Mouse (Mus musculus): ENCODE results near the gene Ankle2. TPM values are rescaled to one million over a fixed set of nuclear protein-coding genes. Genes with fewer than 3 reads are reported as not detected.

Gene Ankle2
- 29.5 and 36.6 TPM in 2 replicates for polyA plus RNA-seq (2012; ENCODE audit: insufficient read depth, insufficient read length, missing spikeins)

GRCm38 (mm10) chr5:110230780-110231461 lies at the start of gene Ankle2:
Ankle2 (plus strand) TSS chr5:110231004.
- Histone ChIP-seq H3K27ac (ENCODE audit: insufficient read depth, low read depth, low read length) (peak within 1 kb of the TSS; percentile 84), H3K4me1 (ENCODE audit: control insufficient read depth, insufficient read depth, low read length) (peaks cover 4% of the 10 kb centered on the region), H3K4me3 (ENCODE audit: insufficient read depth, low read length) (peak within 1 kb of the TSS; percentile 71)
- TF ChIP-seq POLR2A (IDR thresholded peaks at IDR 0.05; ENCODE audit: borderline replicate concordance, low read depth, low read length) (no peak; the same call in 1 of the 2 replicates), CTCF (IDR thresholded peaks at IDR 0.05; ENCODE audit: low read depth, low read length) (no peak)

GRCm38 (mm10) chr5:110181716-110182115 lies 49.1 kb upstream of the Ankle2 start:
- TF ChIP-seq CTCF (IDR thresholded peaks at IDR 0.05; ENCODE audit: low read depth, low read length) = no peak
- TF ChIP-seq POLR2A (IDR thresholded peaks at IDR 0.05; ENCODE audit: borderline replicate concordance, low read depth, low read length) = no peak
- Histone ChIP-seq H3K27ac (ENCODE audit: insufficient read depth, low read depth, low read length) (no peak overlapping the region), H3K4me1 (ENCODE audit: control insufficient read depth, insufficient read depth, low read length) (peaks cover 19% of the 10 kb centered on the region), H3K4me3 (ENCODE audit: insufficient read depth, low read length) (no peak overlapping the region)

- no peaks in the 10 kb centered on the region for H3K4me1 ChIP-seq (ENCODE audit: control insufficient read depth, insufficient read depth, low read length)
- H3K4me3 ChIP-seq (ENCODE audit: insufficient read depth, low read length) = no peak overlapping the region
- no peak; the same call in 1 of the 2 replicates for TF ChIP-seq CTCF (IDR thresholded peaks at IDR 0.05; ENCODE audit: low read depth, low read length)
- no peak for TF ChIP-seq POLR2A (IDR thresholded peaks at IDR 0.05; ENCODE audit: borderline replicate concordance, low read depth, low read length)
- no peak overlapping the region for H3K27ac ChIP-seq (ENCODE audit: insufficient read depth, low read depth, low read length)
These were observed 27.5 kb upstream of the Ankle2 start for GRCm38 (mm10) chr5:110203164-110203895.

DNA sequence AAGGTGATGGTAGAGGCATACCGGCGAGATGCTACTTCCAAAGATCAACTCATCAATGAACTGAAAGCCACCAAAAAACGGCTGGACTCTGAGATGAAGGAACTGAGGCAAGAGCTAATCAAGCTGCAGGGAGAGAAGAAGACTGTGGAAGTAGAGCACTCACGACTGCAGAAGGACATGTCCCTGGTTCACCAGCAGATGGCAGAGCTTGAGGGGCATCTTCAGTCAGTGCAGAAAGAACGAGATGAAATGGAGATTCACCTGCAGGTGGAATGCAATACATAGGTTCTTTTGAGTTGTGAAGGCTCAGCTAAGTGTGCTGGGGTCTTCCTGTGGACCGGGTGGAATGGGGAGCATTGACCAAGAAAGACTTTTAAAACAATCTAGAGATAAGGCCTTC lies 26.0 kb upstream of the Ankle2 start:
- no peak overlapping the region for H3K4me3 ChIP-seq (ENCODE audit: insufficient read depth, low read length)
- H3K27ac ChIP-seq (ENCODE audit: insufficient read depth, low read depth, low read length) = no peak overlapping the region
- no peak for TF ChIP-seq CTCF (IDR thresholded peaks at IDR 0.05; ENCODE audit: low read depth, low read length)
- no peak for TF ChIP-seq POLR2A (IDR thresholded peaks at IDR 0.05; ENCODE audit: borderline replicate concordance, low read depth, low read length)
- H3K4me1 ChIP-seq (ENCODE audit: control insufficient read depth, insufficient read depth, low read length) = no peaks in the 10 kb centered on the region

GRCm38 (mm10) chr5:110211312-110211711 lies 19.5 kb upstream of the Ankle2 start:
- Histone ChIP-seq H3K4me3 (ENCODE audit: insufficient read depth, low read length) (no peak overlapping the region), H3K27ac (ENCODE audit: insufficient read depth, low read depth, low read length) (peak overlapping the region; percentile 66), H3K4me1 (ENCODE audit: control insufficient read depth, insufficient read depth, low read length) (peaks cover 14% of the 10 kb centered on the region)
- TF ChIP-seq CTCF (IDR thresholded peaks at IDR 0.05; ENCODE audit: low read depth, low read length) (no peak), POLR2A (IDR thresholded peaks at IDR 0.05; ENCODE audit: borderline replicate concordance, low read depth, low read length) (no peak)

- no peak for TF ChIP-seq CTCF (IDR thresholded peaks at IDR 0.05; ENCODE audit: low read depth, low read length)
- TF ChIP-seq POLR2A (IDR thresholded peaks at IDR 0.05; ENCODE audit: borderline replicate concordance, low read depth, low read length) = no peak
- H3K4me3 ChIP-seq (ENCODE audit: insufficient read depth, low read length) = no peak overlapping the region
- H3K27ac ChIP-seq (ENCODE audit: insufficient read depth, low read depth, low read length) = no peak overlapping the region
- H3K4me1 ChIP-seq (ENCODE audit: control insufficient read depth, insufficient read depth, low read length) = peaks cover 5% of the 10 kb centered on the region
These were observed 14.0 kb upstream of the Ankle2 start for GRCm38 (mm10) chr5:110216780-110217179.

GRCm38 (mm10) chr5:110220331-110220730 lies 10.5 kb upstream of the Ankle2 start:
- Histone ChIP-seq H3K4me3 (ENCODE audit: insufficient read depth, low read length) (no peak overlapping the region), H3K4me1 (ENCODE audit: control insufficient read depth, insufficient read depth, low read length) (no peaks in the 10 kb centered on the region), H3K27ac (ENCODE audit: insufficient read depth, low read depth, low read length) (no peak overlapping the region)
- TF ChIP-seq POLR2A (IDR thresholded peaks at IDR 0.05; ENCODE audit: borderline replicate concordance, low read depth, low read length) (no peak), CTCF (IDR thresholded peaks at IDR 0.05; ENCODE audit: low read depth, low read length) (no peak)

GRCm38 (mm10) chr5:110222757-110223156 lies 8.0 kb upstream of the Ankle2 start:
- no peaks in the 10 kb centered on the region for H3K4me1 ChIP-seq (ENCODE audit: control insufficient read depth, insufficient read depth, low read length)
- no peak for TF ChIP-seq CTCF (IDR thresholded peaks at IDR 0.05; ENCODE audit: low read depth, low read length)
- no peak for TF ChIP-seq POLR2A (IDR thresholded peaks at IDR 0.05; ENCODE audit: borderline replicate concordance, low read depth, low read length)
- no peak overlapping the region for H3K27ac ChIP-seq (ENCODE audit: insufficient read depth, low read depth, low read length)
- H3K4me3 ChIP-seq (ENCODE audit: insufficient read depth, low read length) = no peak overlapping the region

DNA sequence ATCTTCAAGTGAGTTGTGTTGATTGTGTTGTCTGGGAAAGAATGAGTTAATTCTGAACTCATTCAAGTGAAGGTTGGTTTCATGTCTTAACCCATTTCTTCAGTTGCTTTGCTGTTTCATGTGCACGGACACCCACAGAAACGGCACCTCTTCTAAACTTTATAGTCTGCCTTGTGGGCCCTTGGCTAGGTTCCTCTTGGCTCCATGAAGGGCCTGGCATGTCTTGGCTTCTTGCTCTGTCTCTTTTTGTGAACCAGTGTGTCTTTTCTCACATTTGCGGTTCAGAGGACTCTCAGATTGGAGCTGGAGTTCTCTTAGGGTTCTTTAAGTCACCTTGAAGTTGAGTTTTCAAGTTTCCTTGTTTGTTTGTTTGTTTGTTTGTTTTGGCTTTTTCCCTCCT lies 5.7 kb upstream of the Ankle2 start:
- Histone ChIP-seq H3K4me1 (ENCODE audit: control insufficient read depth, insufficient read depth, low read length) (no peaks in the 10 kb centered on the region), H3K27ac (ENCODE audit: insufficient read depth, low read depth, low read length) (no peak overlapping the region), H3K4me3 (ENCODE audit: insufficient read depth, low read length) (no peak overlapping the region)
- TF ChIP-seq POLR2A (IDR thresholded peaks at IDR 0.05; ENCODE audit: borderline replicate concordance, low read depth, low read length) (no peak), CTCF (IDR thresholded peaks at IDR 0.05; ENCODE audit: low read depth, low read length) (no peak)

DNA sequence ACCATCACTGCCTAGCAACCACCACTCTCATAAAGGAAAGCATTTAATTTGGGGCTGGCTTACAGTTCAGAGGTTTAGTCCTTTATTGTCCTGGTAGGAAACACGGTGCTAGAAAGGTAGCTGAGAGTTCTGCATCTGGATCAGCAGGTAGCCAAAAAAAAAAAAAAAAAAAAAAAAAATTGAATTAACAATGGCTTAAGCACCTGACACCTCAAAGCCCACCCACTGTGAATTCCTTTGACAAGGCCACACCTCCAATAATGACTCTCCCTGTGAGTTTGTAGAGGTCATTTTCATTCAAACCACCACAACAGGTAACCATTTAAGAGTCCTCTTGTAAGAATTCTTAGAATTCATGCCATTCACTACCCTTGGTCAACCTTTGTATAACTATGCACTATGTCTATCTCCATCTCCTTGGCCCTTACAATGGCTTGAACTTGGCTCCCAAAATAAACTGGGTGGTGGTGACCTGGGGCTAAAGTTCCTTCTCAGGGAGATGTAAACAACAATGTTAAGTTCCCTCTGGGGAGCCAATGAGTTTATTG lies 3.4 kb upstream of the Ankle2 start:
- TF ChIP-seq POLR2A (IDR thresholded peaks at IDR 0.05; ENCODE audit: borderline replicate concordance, low read depth, low read length) (no peak), CTCF (IDR thresholded peaks at IDR 0.05; ENCODE audit: low read depth, low read length) (no peak)
- H3K27ac ChIP-seq (ENCODE audit: insufficient read depth, low read depth, low read length) = no peak overlapping the region
- H3K4me3 ChIP-seq (ENCODE audit: insufficient read depth, low read length) = no peak overlapping the region
- no peaks in the 10 kb centered on the region for H3K4me1 ChIP-seq (ENCODE audit: control insufficient read depth, insufficient read depth, low read length)
